Mouse (Mus musculus) forebrain, postnatal 0 days (tissue): ENCODE measurements at regions not wholly inside any gene's neighbourhood (a gene's known extent, or its start where the extent isn't known, plus 50 kb on each side); places are given as distances from the start of the nearest gene placed in this dataset.

Source experiments
- ATAC-seq: fragments of 200-750 bp; cut with Nextera tagmentation; 2 replicates; pipeline ENCODE4 v1.8.0; 2017; ENCODE audit warnings: mild to moderate bottlenecking, moderate library complexity
- DNase-seq: peaks from one replicate; pipeline ENCODE4 v3.0.0-alpha.2; 2015
- H3K27ac ChIP-seq: fragments of 300-500 bp; sonication (generic); 2 replicates; pipeline ENCODE4 v1.5.1; 2014; ENCODE audit warnings: low read depth, mild to moderate bottlenecking, antibody characterized with exemption, low read length, moderate library complexity, mixed read lengths
- H3K27me3 ChIP-seq: fragments of 300-500 bp; sonication (generic); 2 replicates; pipeline ENCODE4 v1.6.1; 2014; ENCODE audit warnings: mild to moderate bottlenecking, low read length, mixed read lengths; ENCODE audit not compliant: insufficient read depth
- H3K36me3 ChIP-seq: fragments of 300-500 bp; sonication (generic); 2 replicates; pipeline ENCODE4 v1.6.1; 2014; ENCODE audit warnings: mild to moderate bottlenecking, moderate library complexity; ENCODE audit not compliant: insufficient read depth
- H3K4me1 ChIP-seq: fragments of 300-500 bp; sonication (generic); 2 replicates; pipeline ENCODE4 v1.6.1; 2014; ENCODE audit warnings: antibody characterized with exemption; ENCODE audit not compliant: insufficient read depth
- H3K4me2 ChIP-seq: fragments of 300-500 bp; sonication (generic); 2 replicates; pipeline ENCODE4 v1.6.1; 2014; ENCODE audit warnings: low read depth, mild to moderate bottlenecking, moderate library complexity
- H3K4me3 ChIP-seq: fragments of 300-500 bp; sonication (generic); 2 replicates; pipeline ENCODE4 v1.5.1; 2014; ENCODE audit warnings: low read depth, low read length, mixed read lengths
- H3K9ac ChIP-seq: fragments of 300-500 bp; sonication (generic); 2 replicates; pipeline ENCODE4 v1.6.1; 2014; ENCODE audit warnings: mild to moderate bottlenecking
- H3K9me3 ChIP-seq: fragments of 300-500 bp; sonication (generic); 2 replicates; pipeline ENCODE4 v1.6.1; 2016; ENCODE audit warnings: low read length
- CTCF ChIP-seq: sonication (generic); IDR thresholded peaks from 2 replicates; pipeline ENCODE4 v1.5.1; 2016; ENCODE audit warnings: antibody characterized with exemption, control low read depth, low read depth
- WGBS: fragments of 180-500 bp; shearing (Covaris S2); extraction: QIAGEN DNeasy Blood & Tissue Kit; methylation state at CpG from one replicate; pipeline ENCODE4 v1.1.7; 2014; 5-methylcytosine and 5-hydroxymethylcytosine counted together

DNA sequence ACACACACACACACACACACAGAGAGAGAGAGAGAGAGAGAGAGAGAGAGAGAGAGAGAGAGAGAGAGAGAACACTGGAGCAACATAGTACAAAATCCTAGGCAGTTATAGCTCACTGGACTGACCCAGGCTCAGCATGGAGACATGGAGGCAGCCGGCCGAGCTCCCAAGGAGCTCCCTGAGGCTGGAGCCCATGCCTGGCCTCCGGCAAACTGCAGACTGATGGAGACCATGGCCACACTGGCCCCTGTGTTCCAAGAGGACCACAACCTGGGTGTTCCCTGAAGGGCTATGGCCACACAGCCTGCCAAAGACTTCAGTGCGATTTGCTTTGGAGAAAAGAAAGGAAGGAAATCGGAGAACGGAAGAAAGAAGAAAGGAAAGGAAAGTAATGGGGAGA, 128.9 kb downstream of the Sec61b start:
- Histone ChIP-seq H3K4me2 (peak overlapping the region; percentile 53), H3K36me3 (no peaks in the 10 kb centered on the region)
- WGBS: 42% methylated on average over 6 of the region's 6 CpGs

DNA sequence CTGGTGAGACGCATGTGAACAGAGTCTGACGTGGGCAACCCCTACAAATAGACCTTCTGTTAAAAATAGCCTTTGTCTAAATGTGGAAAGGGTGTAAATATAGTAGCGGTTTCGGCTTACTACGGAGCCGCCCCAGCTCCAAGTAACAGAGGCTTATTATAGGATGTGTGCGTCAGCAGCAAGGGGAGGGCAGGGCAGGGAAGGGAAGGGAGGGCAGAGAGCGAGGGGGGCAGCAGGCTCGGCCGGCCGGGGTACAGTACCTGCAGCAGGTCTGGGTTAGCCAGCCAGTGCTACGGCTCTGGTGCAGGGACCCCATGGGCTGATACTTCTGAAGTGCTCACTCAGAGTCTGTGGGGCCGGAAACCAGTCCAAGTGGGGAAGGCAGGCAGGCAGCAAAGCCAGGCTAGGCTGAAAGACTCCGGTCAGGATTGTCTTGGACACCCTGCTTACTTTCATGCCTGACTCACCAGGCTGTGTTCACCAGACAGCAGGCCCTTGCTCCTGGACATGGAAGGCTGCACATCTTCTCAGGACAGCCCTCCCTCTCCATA, 129.5 kb downstream of the Sec61b start:
- TF ChIP-seq CTCF: no peak
- peak; percentile 59 for DNase-seq
- H3K27ac ChIP-seq: peak overlapping the region; percentile 50; the same call in 1 of the 2 replicates
- peak overlapping the region; percentile 53 for H3K4me2 ChIP-seq
- H3K9me3 ChIP-seq: no peaks in the 10 kb centered on the region
- H3K9ac ChIP-seq: no peak overlapping the region
- WGBS: 26% methylated on average over 14 of the region's 14 CpGs
- H3K36me3 ChIP-seq: no peaks in the 10 kb centered on the region
- no peaks in the 10 kb centered on the region for H3K27me3 ChIP-seq
- H3K4me3 ChIP-seq: peak overlapping the region; percentile 24
- peaks cover 10% of the 10 kb centered on the region for H3K4me1 ChIP-seq
- peak; percentile 77 for ATAC-seq

More for the DNA sequence above, 128.9 kb downstream of the Sec61b start:
- ATAC-seq (peak; percentile 30), DNase-seq (no peak)
- no peak for TF ChIP-seq CTCF
- H3K4me3 ChIP-seq: peak overlapping the region; percentile 24; the same call in 1 of the 2 replicates
- H3K9me3 ChIP-seq: no peaks in the 10 kb centered on the region
- H3K27ac ChIP-seq: peak overlapping the region; percentile 50; the same call in 1 of the 2 replicates
- H3K4me1 ChIP-seq: peaks cover 5% of the 10 kb centered on the region
- H3K27me3 ChIP-seq: no peaks in the 10 kb centered on the region
- H3K9ac ChIP-seq: no peak overlapping the region

DNA sequence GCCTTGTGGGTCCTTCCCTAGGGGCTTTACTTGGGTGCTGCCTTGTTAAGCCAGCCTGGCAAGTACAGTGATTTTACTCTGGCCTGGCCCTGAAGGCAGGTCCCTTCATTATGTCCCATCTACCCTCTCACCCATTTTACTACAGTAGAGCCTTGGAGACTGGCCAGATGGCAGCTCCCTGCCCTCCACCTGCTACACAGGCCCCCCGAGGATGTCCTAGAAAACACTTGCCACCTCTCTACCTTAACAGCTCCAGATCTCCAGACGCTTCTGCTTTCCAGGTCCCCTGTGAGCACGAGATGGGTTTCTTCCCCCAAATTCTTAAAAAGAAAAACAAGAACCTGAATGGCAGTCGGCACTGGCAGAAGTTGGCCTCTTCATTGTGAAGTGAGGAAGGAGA, 131.2 kb downstream of the Sec61b start:
- DNase-seq (no peak), ATAC-seq (no peak)
- TF ChIP-seq CTCF: no peak
- Histone ChIP-seq H3K4me1 (peaks cover 15% of the 10 kb centered on the region), H3K4me2 (no peak overlapping the region), H3K36me3 (no peaks in the 10 kb centered on the region), H3K4me3 (no peak overlapping the region), H3K9ac (no peak overlapping the region), H3K9me3 (no peaks in the 10 kb centered on the region), H3K27ac (no peak overlapping the region), H3K27me3 (no peaks in the 10 kb centered on the region)
- WGBS: 71% methylated on average over 4 of the region's 4 CpGs

DNA sequence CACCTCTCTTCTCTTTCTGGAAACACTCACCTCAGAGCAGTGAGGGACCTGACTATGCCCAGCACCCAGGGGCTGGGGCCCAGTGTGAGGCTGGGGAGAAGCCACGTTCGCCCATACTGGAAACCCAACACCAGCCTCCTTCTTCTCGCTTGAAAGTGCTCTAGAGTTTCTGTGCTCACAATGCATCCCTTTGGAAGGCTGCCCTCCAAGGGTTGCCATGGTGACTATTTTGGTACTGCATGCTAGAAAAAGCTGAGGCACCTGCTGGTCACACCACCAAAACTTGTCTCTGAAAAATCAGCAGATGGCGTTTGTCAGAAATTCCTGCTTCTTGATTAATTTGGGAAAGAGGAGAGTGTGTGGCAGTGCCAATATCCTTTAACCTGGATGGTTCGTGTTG, 134.2 kb downstream of the Sec61b start:
- Histone ChIP-seq H3K4me1 (peaks cover 11% of the 10 kb centered on the region), H3K36me3 (no peaks in the 10 kb centered on the region), H3K27me3 (no peaks in the 10 kb centered on the region), H3K27ac (peak overlapping the region; percentile 72), H3K4me3 (no peak overlapping the region), H3K9me3 (no peaks in the 10 kb centered on the region), H3K4me2 (no peak overlapping the region), H3K9ac (no peak overlapping the region)
- ATAC-seq: peak; percentile 78
- peak; percentile 93 for DNase-seq
- 12% methylated on average over 5 of the region's 5 CpGs for WGBS
- TF ChIP-seq CTCF: peak; percentile 51

- Histone ChIP-seq H3K27me3 (no peaks in the 10 kb centered on the region), H3K36me3 (no peaks in the 10 kb centered on the region), H3K27ac (no peak overlapping the region), H3K9me3 (no peaks in the 10 kb centered on the region), H3K9ac (no peak overlapping the region), H3K4me3 (no peak overlapping the region), H3K4me2 (no peak overlapping the region), H3K4me1 (peaks cover 11% of the 10 kb centered on the region)
- DNase-seq: no peak
- 54% methylated on average over 5 of the region's 5 CpGs for WGBS
- ATAC-seq: no peak
- TF ChIP-seq CTCF: no peak
These were observed 136.5 kb downstream of the Sec61b start for GRCm38 (mm10) chr4:47610913-47611312.

- no peak for DNase-seq
- no peak for TF ChIP-seq CTCF
- Histone ChIP-seq H3K9ac (no peak overlapping the region), H3K4me1 (no peaks in the 10 kb centered on the region), H3K4me3 (no peak overlapping the region), H3K36me3 (no peaks in the 10 kb centered on the region), H3K27me3 (no peaks in the 10 kb centered on the region), H3K27ac (no peak overlapping the region), H3K4me2 (no peak overlapping the region), H3K9me3 (no peaks in the 10 kb centered on the region)
- no peak for ATAC-seq
- 76% methylated on average over 3 of the region's 3 CpGs for WGBS
These were observed 142.1 kb downstream of the Sec61b start for GRCm38 (mm10) chr4:47616525-47616924.

DNA sequence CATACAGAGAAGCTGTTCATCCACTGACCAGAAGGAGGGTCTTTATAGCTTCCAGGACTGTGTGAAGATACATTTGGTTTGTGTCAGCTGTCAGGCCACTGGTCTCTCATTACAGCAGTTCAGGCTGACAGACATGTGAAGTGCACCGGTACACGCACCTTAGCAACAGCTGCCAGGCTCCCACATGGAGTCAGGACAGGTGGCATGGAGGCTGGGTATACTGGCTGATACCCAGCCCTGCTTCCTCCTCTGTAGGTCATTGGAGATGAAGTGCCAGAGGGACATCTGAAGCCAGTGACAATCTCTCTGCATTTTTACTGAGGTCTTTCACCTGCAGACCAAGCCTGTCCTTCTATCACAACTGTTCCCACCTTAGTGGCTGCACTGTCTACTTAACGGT, 146.2 kb downstream of the Sec61b start:
- H3K36me3 ChIP-seq: no peaks in the 10 kb centered on the region
- peaks cover 4% of the 10 kb centered on the region; the same call in 1 of the 2 replicates for H3K4me1 ChIP-seq
- WGBS: 84% methylated on average over 3 of the region's 3 CpGs
- H3K9me3 ChIP-seq: no peaks in the 10 kb centered on the region
- no peak for DNase-seq
- no peak for ATAC-seq
- H3K27ac ChIP-seq: no peak overlapping the region
- no peak overlapping the region for H3K4me2 ChIP-seq
- H3K9ac ChIP-seq: no peak overlapping the region
- H3K4me3 ChIP-seq: no peak overlapping the region
- no peak for TF ChIP-seq CTCF
- no peaks in the 10 kb centered on the region for H3K27me3 ChIP-seq
